In the genomic region with DNA sequence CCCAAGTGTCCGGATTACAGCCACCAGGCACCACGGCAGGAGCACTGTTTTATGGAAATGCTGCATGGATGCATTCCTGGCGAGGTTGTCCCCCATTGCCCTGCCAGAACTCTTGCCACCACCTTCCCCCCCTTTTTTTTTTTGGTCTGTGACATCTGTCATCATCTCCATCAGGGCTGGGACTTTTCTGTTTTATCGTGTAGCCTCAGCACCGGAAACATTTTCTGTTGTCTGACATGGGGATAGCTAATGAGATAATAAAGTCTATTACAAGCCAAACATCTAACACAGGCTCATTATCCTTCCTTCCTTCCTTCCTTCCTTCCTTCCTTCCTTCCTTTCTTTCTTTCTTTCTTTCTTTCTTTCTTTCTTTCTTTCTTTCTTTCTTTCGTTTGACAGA, we compare ENCODE assay signal across 17 mouse cellular contexts.
"Had no signal": no experiment of that assay in that cellular context is flagged by ENCODE, and none has a peak within 500 bp of the region (broad histone marks: within the 10 kb centered on the region; RNA-seq: fewer than 3 reads in every experiment).

No protein-coding gene starts in this region.

- H3K4me1 ChIP-seq: neural tube, embryonic 12.5 days; neural tube, embryonic 13.5 days; neural tube, embryonic 15.5 days; stomach, embryonic 15.5 days had no signal

- H3K27ac ChIP-seq: neural tube, embryonic 12.5 days; neural tube, embryonic 13.5 days; neural tube, embryonic 15.5 days; stomach, embryonic 15.5 days; stomach, postnatal 0 days had no signal

- DNase-seq: retina, postnatal 1 day; right cerebral cortex, adult 18-20 months; right cerebral cortex, postnatal 14 days; right cerebral cortex, postnatal 25 days; right cerebral cortex, postnatal 4 days; spleen, adult 18-20 months; thymus, adult 18-20 months; thymus, adult 2 months; thymus, postnatal 14 days; thymus, postnatal 25 days; thymus, postnatal 36 days; thymus, postnatal 4 days had no signal

- H3K4me3 ChIP-seq: neural tube, embryonic 12.5 days; neural tube, embryonic 13.5 days; neural tube, embryonic 15.5 days; stomach, embryonic 15.5 days had no signal

- H3K9me3 ChIP-seq: neural tube, embryonic 12.5 days; neural tube, embryonic 13.5 days; neural tube, embryonic 15.5 days; stomach, embryonic 15.5 days had no signal

- H3K27me3 ChIP-seq: neural tube, embryonic 12.5 days; neural tube, embryonic 13.5 days; neural tube, embryonic 15.5 days; stomach, embryonic 15.5 days had no signal

- H3K36me3 ChIP-seq: neural tube, embryonic 12.5 days; neural tube, embryonic 13.5 days; neural tube, embryonic 15.5 days; stomach, embryonic 15.5 days had no signal

- H3K9ac ChIP-seq: neural tube, embryonic 12.5 days; neural tube, embryonic 13.5 days; neural tube, embryonic 15.5 days; stomach, embryonic 15.5 days had no signal
